Mouse (Mus musculus) liver, postnatal 0 days (tissue): ENCODE results near the gene Thap8.

Experiments
- CTCF ChIP-seq: sonication (generic); IDR thresholded peaks from 2 replicates; pipeline ENCODE4 v1.5.1; 2016; ENCODE audit warnings: antibody characterized with exemption, low read depth
- EP300 ChIP-seq: IDR thresholded peaks from 2 replicates; pipeline ENCODE4 v1.6.1; 2016; ENCODE audit warnings: antibody characterized with exemption, low read depth, mild to moderate bottlenecking

- TF ChIP-seq CTCF (no peak), EP300 (no peak)
These were observed 52.8 kb downstream of the Thap8 start for GRCm38 (mm10) chr7:30332622-30333259.
